Mouse (Mus musculus) pancreas, adult 10 weeks (tissue): Measurements from ENCODE around the gene Selenov. TPM values are rescaled to one million over a fixed set of nuclear protein-coding genes. Genes with fewer than 3 reads are reported as not detected.

Experiments used
- polyA plus RNA-seq: library from polyadenylated mRNA; stranded (reverse); fragments of 350-450 nt; fragmentation: Illumina TruSeq; extraction: RNeasy Lipid Tissue Mini Kit (QIAGEN cat#74804); gene quantifications from one replicate; pipeline ENCODE4 v1.2.3, GENCODE M21; 2015; ENCODE audit warnings: low read depth, low replicate concordance; ENCODE audit not compliant: insufficient read depth

Gene Selenov
- polyA plus RNA-seq: not detected

DNA sequence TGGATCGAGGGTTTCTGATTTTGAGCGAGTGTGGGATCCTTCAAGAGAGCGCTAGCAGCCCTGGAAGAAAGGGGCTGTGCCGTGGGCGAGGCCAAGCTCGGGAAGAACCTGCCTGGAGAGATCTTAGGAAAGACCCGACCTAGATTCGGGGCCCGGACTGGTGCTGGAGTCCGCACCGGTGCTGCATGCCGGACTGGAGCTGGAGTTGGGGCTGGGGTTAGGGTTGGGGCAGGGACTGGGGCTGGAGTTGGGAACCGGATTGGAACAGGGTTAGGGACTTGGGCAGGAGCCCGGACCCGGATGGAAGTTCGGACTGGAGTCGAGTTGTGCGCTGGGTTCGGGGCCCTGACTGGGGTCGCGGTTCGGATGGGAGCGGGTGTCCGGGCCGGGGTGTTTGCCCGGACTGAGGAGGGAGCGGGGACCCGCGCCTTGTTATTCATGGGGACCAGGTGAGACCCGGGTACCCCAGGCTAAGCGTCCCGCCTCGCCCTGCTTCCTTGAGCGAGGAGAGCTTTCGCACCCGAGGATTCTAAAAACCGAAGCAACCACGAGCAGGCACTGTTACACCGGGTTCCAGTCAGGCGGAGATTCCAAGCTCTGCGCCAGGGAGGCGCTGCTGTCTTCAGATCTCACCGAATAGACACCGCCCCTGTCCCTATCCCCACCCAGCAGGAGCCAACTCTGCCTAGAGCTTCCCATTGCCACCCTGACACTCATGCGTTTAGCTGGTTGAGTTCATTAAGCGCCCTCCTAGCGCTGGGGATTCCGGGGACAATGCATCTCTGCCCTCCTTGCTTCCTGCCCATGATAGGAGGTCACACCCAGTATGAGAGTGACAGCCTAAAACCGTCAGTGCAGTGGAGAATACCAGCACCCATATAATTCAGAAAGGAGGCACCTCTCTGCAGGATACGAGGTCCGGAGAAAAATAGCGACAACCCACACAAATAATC lies at the start of gene Selenov:
TSS of gene Selenov (minus strand) at position 549 of the 953 bp plus-strand sequence.

DNA sequence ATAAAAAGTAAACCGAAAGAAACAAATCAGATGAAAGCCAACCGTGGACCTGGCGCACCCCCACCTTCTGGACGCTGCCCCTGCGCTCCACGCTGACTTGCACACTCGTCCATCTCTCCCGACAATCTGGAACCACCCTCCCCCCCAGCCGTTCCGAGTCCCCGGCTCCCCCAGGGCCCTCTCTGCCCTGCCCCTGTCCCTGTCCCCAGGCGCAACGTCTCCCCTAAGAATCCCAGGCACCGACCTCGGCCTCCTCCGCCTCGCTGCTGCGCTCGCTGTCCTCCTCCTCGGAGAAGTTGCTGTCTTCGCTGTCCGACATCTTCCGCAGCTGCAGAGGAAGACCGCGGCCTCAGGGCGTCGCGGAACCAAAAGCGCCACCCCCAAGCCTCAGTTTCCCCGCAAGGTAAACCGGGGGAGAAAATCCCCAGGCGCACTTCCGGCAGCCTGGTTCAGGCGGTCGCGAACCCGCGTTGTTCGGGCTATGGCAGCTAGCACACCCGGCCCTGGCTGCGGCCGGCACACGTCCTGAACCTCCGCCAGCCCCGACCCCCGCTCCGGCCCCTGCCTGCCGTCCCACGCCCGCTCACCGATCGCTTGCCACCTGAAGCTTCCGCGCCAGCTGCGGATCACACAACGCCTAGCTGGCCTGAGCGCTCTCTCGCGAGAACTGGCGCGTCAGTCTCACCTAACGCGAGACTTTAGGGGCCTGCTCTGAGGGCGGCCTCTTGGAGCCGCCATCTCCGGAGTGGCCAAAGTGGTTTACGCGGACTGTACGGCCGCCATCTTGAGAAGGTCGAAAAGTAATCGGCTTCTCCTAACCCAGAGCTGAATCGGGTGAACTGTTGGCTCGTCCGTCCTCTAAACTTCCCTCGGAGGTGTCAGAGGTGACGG lies 47.4 kb upstream of the Selenov start, which contains the start of gene Supt5:
TSS of gene Supt5 (minus strand) at position 639 of the 891 bp plus-strand sequence.

DNA sequence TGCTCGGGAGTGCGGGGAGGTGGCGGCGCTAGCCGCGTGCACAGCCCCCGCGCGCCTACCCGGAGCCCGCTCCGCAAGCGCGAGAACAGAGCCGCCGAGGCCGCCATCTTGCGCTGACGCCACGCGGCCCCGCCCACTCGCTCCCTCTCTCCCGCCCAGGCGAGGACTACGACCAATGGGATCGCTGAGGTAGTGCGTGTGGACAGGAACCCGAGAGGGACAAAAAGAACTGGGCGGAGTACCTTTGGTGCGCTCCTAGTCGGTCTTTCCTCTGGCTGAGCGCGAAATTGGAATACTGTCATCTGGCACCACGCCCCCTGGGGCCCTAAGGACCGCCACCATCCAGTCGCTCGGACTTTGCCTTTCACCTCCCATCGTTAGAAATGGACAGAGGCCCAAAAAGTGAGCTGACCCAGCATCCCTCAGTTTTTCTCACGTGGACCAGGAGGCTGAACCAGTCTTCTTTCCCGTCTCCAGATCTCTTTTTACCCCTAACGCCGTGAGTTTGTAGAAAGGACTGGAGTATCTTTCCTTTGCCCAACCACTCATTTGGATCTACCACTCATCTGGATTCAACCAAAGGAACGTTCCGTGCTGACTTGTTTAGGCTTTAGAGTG lies 21.0 kb upstream of the Selenov start, which contains the start of gene Timm50:
TSS of gene Timm50 (minus strand) at position 147 of the 618 bp plus-strand sequence.

DNA sequence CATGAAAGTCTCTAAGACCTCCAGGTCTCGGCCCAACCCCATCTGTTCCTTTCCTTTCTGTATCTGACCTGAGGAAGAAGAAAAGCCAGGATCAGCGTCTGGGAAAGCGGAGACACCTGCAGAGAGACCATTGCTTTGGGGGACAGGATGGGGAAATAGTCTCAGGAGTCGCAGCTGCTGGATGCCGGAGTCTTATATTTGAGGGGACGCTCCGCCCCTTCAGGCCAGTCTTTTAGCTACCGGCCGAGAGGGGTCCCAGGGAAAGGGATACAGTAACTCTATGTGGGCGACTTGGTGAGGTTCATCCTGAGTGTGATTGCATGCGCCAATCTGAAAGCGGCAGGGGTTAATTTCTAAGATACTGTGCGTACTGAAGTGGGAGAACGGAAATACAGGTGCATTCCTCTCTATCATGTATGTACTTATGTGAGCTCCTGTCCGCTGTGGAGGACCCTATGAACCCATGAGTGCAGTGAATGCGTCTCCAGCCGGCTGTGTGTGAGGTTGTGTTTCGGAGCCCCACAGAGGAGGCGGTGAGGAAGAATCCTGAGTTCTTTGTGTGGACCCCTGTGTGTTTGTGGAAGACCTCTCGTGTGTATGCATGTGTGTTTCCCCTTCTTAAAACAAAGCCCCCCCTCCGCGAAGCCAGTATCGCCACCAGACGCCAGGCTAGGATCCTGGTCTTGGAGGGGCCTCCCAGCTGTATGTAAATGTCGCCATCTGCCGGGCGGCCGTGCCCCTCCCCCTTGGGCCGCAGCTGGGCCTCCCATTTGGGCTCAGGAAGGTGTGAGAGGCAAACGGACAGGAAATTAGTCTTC lies 10.8 kb upstream of the Selenov start, which contains the start of gene Dll3:
TSS of gene Dll3 (minus strand) at position 623 of the 818 bp plus-strand sequence.

DNA sequence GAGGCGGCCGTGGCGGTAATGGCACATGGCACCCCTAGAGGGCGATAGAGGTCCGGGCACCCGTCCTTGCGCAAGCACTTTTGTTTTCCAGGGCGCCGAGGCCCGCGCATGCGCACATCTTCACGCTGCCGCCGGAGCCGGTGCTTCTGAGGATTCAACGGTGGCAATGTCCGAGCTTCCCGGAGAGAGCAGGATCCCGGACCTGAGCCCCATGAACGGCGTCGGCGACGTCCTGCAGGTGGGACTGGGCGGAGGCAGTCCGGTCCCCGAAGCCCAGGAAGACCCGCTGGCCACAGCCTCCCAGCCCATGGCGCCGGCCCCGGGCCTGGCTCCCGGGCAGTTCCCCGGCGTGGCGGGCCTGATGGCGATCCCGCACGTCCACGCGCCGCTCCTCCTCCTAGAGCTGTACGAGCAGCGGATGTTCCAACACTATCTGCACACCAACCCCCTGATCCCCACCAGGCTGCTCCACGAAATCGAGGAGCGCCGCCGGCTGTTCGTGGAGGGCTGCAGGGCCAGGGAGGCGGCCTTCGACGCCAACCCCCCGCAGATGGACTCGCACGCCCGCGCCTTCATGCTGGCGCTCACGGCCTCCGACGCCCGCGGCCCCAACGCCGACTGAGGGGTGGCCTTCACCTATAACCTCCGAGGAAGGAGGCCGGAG lies 13.2 kb downstream of the Selenov start, which contains the start of gene Eid2b:
TSS of gene Eid2b (plus strand) at position 125 of the 664 bp plus-strand sequence.

DNA sequence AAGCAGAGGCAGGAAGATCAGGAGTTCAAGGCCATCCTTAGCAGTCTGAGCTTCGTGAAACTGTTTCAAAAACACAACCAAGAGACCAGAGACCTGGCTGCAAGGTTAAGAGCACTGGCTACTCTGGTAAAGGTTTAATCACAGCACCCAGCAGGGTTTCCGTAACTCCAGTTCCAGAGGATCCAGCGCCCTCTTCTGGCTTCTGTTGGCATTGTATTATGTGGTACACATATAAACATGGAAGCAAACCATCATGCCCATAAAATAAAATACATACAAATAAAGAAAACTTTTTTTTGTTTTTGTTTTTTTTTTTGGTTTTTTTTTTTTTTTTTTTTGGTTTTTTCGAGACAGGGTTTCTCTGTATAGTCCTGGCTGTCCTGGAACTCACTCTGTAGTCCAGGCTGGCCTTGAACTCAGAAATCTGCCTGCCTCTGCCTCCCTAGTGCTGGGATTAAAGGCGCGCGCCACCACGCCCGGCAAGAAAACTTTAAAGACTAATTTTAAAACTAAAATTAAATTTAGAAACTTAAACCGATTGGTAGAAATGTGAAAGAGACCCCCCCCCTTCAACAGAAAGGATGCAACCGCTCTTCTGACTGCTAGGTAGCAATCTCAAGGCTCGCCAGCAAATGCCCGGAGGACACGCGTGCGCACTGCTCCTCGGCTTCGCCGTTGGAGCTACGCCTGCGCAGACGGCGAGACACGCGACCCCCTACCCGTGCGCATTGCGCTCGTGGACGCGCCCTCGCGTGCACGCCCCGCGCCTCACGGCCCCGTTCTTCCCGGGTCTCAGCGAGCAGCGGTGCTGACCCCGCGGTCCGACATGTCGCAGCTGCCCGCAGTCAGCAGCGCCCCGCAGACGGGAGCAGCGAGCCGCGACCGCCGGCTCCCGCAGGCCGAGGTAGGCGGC lies 23.6 kb downstream of the Selenov start, which contains the start of gene Eid2:
TSS of gene Eid2 (plus strand) at position 753 of the 913 bp plus-strand sequence.

Other genes starting within 250 kb of the Selenov start
- gene Psmc4, start 241.1 kb downstream of the Selenov start, polyA plus RNA-seq: 35.1 TPM
- gene Fcgbp, start 219.9 kb downstream of the Selenov start, polyA plus RNA-seq: 0.37 TPM
- gene 9530053A07Rik, start 161.7 kb downstream of the Selenov start, polyA plus RNA-seq: not detected
- gene Fbl, start 121.5 kb downstream of the Selenov start, polyA plus RNA-seq: 22.7 TPM
- 4.9 TPM for gene Dyrk1b, start 111.7 kb downstream of the Selenov start, polyA plus RNA-seq
- 2.6 TPM for gene Eid2, start 23.3 kb downstream of the Selenov start, polyA plus RNA-seq
- gene Eid2b, start 13.4 kb downstream of the Selenov start, polyA plus RNA-seq: 0.94 TPM
- gene Dll3, start 11.1 kb upstream of the Selenov start, polyA plus RNA-seq: not detected
- 17.7 TPM for gene Timm50, start 20.9 kb upstream of the Selenov start, polyA plus RNA-seq
- 29.0 TPM for gene Supt5, start 47.6 kb upstream of the Selenov start, polyA plus RNA-seq
- 346 TPM for gene Rps16, start 59.5 kb upstream of the Selenov start, polyA plus RNA-seq
- 9.1 TPM for gene Plekhg2, start 81.4 kb upstream of the Selenov start, polyA plus RNA-seq
- gene Zfp36, start 89.1 kb upstream of the Selenov start, polyA plus RNA-seq: 11.6 TPM
- 11.4 TPM for gene Med29, start 101.5 kb upstream of the Selenov start, polyA plus RNA-seq
- 34.6 TPM for gene Paf1, start 101.8 kb upstream of the Selenov start, polyA plus RNA-seq
- 10.5 TPM for gene Gmfg, start 146.3 kb upstream of the Selenov start, polyA plus RNA-seq
- 0.52 TPM for gene Lrfn1, start 160.8 kb upstream of the Selenov start, polyA plus RNA-seq
- not detected for gene Ifnl2, start 219.3 kb upstream of the Selenov start, polyA plus RNA-seq
- gene Ifnl3, start 231.7 kb upstream of the Selenov start, polyA plus RNA-seq: not detected
- 18,579 TPM for gene Sycn, start 249.7 kb upstream of the Selenov start, polyA plus RNA-seq